Mouse (Mus musculus) T-helper 1 cell (primary cell): Measurements from ENCODE around the gene Atf4.

ENCODE experiments used
- in situ Hi-C: fragments of 300-600 bp; cut with MboI, MseI; formaldehyde crosslinking; loops from one replicate; pipeline ENCODE4 v1.15.1; 2025; ENCODE audit warnings: high pct_unique_total_duplicates

The Atf4 gene

GRCm38 (mm10) chr15:80248596-80248995 is 6.4 kb upstream of the Atf4 start:
- in situ Hi-C loops: loop anchor here (25.0 kb wide), 1 partner anchor 1164 kb away; the partner anchor contains the start of genes Dnajb7, St13 and Xpnpep3

GRCm38 (mm10) chr15:80249672-80250071 is 5.3 kb upstream of the Atf4 start:
- in situ Hi-C loops: loop anchor here (25.0 kb wide), 1 partner anchor 1163 kb away; the partner anchor contains the start of genes Dnajb7, St13 and Xpnpep3

GRCm38 (mm10) chr15:80250586-80250985 is 4.4 kb upstream of the Atf4 start:
- in situ Hi-C loops: no loop called here

- in situ Hi-C loops: no loop called here
These were observed 1.5 kb upstream of the Atf4 start for GRCm38 (mm10) chr15:80253530-80253929.

- in situ Hi-C loops: no loop called here
These were observed 777 bp upstream of the Atf4 start for GRCm38 (mm10) chr15:80254207-80254606.

- in situ Hi-C loops: no loop called here
These were observed 700 bp downstream of the Atf4 start for GRCm38 (mm10) chr15:80255646-80256121.

GRCm38 (mm10) chr15:80256242-80256641 is 1.3 kb downstream of the Atf4 start:
- in situ Hi-C loops: no loop called here

- in situ Hi-C loops: no loop called here
These were observed 1.9 kb downstream of the Atf4 start for GRCm38 (mm10) chr15:80256656-80257601.

- in situ Hi-C loops: no loop called here
These were observed 2.7 kb downstream of the Atf4 start for GRCm38 (mm10) chr15:80257602-80258239.

- in situ Hi-C loops: no loop called here
These were observed 3.5 kb downstream of the Atf4 start for GRCm38 (mm10) chr15:80258240-80259170.

- in situ Hi-C loops: no loop called here
These were observed 4.5 kb downstream of the Atf4 start for GRCm38 (mm10) chr15:80259406-80260045.

- in situ Hi-C loops: no loop called here
These were observed 5.7 kb downstream of the Atf4 start for GRCm38 (mm10) chr15:80260677-80261076.

- in situ Hi-C loops: no loop called here
These were observed 6.1 kb downstream of the Atf4 start for GRCm38 (mm10) chr15:80261100-80261499.

GRCm38 (mm10) chr15:80263610-80264575 is 8.9 kb downstream of the Atf4 start, which contains the start of gene Rps19bp1:
Rps19bp1 (minus strand) TSS chr15:80264315.
- in situ Hi-C loops: no loop called here

GRCm38 (mm10) chr15:80266281-80266680 is 11.3 kb downstream of the Atf4 start:
- in situ Hi-C loops: no loop called here

GRCm38 (mm10) chr15:80271858-80272396 is 16.9 kb downstream of the Atf4 start:
- in situ Hi-C loops: no loop called here

- in situ Hi-C loops: no loop called here
These were observed 22.1 kb downstream of the Atf4 start for GRCm38 (mm10) chr15:80277107-80277506.

- in situ Hi-C loops: no loop called here
These were observed 22.6 kb downstream of the Atf4 start for GRCm38 (mm10) chr15:80277625-80278024.

- in situ Hi-C loops: no loop called here
These were observed 23.3 kb downstream of the Atf4 start for GRCm38 (mm10) chr15:80278121-80278759.
